Mouse (Mus musculus) C2C12 (cell line): Measurements from ENCODE around the gene Gng7. TPM values are rescaled to one million over a fixed set of nuclear protein-coding genes. Genes with fewer than 3 reads are reported as not detected.

Source experiments
- H3K27me3 ChIP-seq: one replicate; pipeline ENCODE4 v1.6.1; 2011; ENCODE audit not compliant: control insufficient read depth, insufficient read depth, insufficient read length
- H3K36me3 ChIP-seq: one replicate; pipeline ENCODE4 v1.6.1; 2011; ENCODE audit not compliant: control insufficient read depth, insufficient read depth
- H3K4me3 ChIP-seq: one replicate; pipeline ENCODE4 v1.5.1; 2011; ENCODE audit warnings: mild to moderate bottlenecking, control low read depth; ENCODE audit not compliant: poor library complexity, insufficient read depth, severe bottlenecking
- H3K79me2 ChIP-seq: one replicate; pipeline ENCODE4 v1.6.1; 2011; ENCODE audit not compliant: control insufficient read depth, insufficient read depth
- H3K79me3 ChIP-seq: one replicate; pipeline ENCODE4 v1.6.1; 2011; ENCODE audit warnings: low read depth, control low read depth
- H3ac ChIP-seq: one replicate; pipeline ENCODE3; 2011; ENCODE audit warnings: low read depth; ENCODE audit not compliant: control insufficient read depth, insufficient read length
- CEBPB ChIP-seq: IDR thresholded peaks from one replicate; pipeline ENCODE4 v1.6.1; 2011; ENCODE audit warnings: low read depth, mild to moderate bottlenecking, control low read depth, moderate library complexity
- CTCF ChIP-seq: IDR thresholded peaks from one replicate; pipeline ENCODE4 v1.5.1; 2011; ENCODE audit not compliant: control insufficient read depth, insufficient read depth, insufficient read length
- FOSL1 ChIP-seq: IDR thresholded peaks from one replicate; pipeline ENCODE4 v1.8.0; 2011; ENCODE audit warnings: mild to moderate bottlenecking, low read length; ENCODE audit not compliant: poor library complexity, insufficient read depth, severe bottlenecking
- MAX ChIP-seq: IDR thresholded peaks from one replicate; pipeline ENCODE4 v1.6.1; 2011; ENCODE audit warnings: mild to moderate bottlenecking, control low read depth
- MYOD1 ChIP-seq: IDR thresholded peaks from one replicate; pipeline ENCODE4 v1.6.1; 2011; ENCODE audit warnings: low read depth; ENCODE audit not compliant: control insufficient read depth, insufficient read length
- MYOG ChIP-seq: IDR thresholded peaks from one replicate; pipeline ENCODE4 v1.6.1; 2011; ENCODE audit not compliant: control insufficient read depth, insufficient read length; ENCODE audit errors: extremely low read depth
- USF1 ChIP-seq: IDR thresholded peaks from one replicate; pipeline ENCODE4 v1.6.1; 2011; ENCODE audit warnings: low read depth, mild to moderate bottlenecking, control low read depth, moderate library complexity
- polyA plus RNA-seq: library from polyadenylated mRNA; unstranded; fragments of >200 nt; fragmentation: generic; extraction: Trizol; gene quantifications from one replicate; pipeline ENCODE4 v1.2.1, GENCODE M21; 2012; ENCODE audit warnings: missing spikeins

Gng7 gene
- polyA plus RNA-seq, 1 experiment, result 0.25 TPM

DNA sequence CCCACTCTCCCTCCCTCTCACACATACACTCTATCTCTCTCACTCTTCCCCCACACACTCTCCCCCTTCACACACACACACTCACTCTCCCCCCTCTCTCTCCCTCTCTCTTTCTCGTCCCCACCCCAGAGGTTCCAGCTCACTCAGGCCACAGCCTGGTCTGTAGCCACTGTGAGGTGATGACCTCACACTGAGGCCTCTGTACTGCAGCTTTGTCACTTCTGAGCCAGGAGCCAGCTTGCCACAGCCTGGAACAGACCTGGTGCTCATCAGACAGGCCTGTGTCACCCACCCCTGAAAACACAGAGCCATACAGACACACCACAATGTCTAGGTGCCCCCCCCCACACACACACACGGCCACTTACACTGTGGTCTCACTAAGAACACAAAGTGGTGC lies 5.5 kb upstream of the Gng7 start:
- H3K36me3 ChIP-seq, result no peaks in the 10 kb centered on the region
- H3ac ChIP-seq, result no peak overlapping the region
- H3K79me2 ChIP-seq, result no peaks in the 10 kb centered on the region
- H3K27me3 ChIP-seq, result peaks cover 3% of the 10 kb centered on the region
- H3K4me3 ChIP-seq, result no peak overlapping the region
- H3K79me3 ChIP-seq, result no peaks in the 10 kb centered on the region
- TF ChIP-seq MYOD1 (no peak), CTCF (no peak), MAX (no peak), CEBPB (no peak), FOSL1 (no peak), USF1 (no peak), MYOG (no peak)

DNA sequence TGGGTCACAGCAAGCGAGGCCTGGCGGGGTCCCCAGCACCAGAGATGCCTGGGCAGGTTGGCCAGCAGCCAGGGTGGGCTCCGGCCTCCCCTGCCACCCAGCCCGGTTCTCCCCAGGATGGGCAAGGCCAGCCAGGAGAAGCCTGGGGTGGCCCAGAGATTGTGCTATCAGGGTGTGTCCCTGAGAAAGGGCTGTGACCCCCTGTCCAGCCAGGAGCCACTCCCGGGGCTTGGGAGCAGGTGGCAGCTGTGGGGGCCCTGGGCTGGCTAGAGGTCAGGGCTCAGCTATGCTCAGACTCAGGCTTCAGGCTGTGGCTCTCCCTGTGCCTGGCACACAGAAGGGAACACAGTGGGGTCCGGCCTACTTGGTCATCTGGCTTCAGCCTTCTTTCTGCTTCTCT lies 4.9 kb upstream of the Gng7 start:
- H3K36me3 ChIP-seq, result no peaks in the 10 kb centered on the region
- no peak overlapping the region for H3K4me3 ChIP-seq
- TF ChIP-seq CTCF, result no peak
- no peak for TF ChIP-seq CEBPB
- no peak for TF ChIP-seq FOSL1
- TF ChIP-seq USF1, result no peak
- no peak for TF ChIP-seq MYOG
- TF ChIP-seq MYOD1, result no peak
- no peak for TF ChIP-seq MAX
- no peak overlapping the region for H3ac ChIP-seq
- no peaks in the 10 kb centered on the region for H3K79me2 ChIP-seq
- peaks cover 3% of the 10 kb centered on the region for H3K27me3 ChIP-seq
- H3K79me3 ChIP-seq, result no peaks in the 10 kb centered on the region

DNA sequence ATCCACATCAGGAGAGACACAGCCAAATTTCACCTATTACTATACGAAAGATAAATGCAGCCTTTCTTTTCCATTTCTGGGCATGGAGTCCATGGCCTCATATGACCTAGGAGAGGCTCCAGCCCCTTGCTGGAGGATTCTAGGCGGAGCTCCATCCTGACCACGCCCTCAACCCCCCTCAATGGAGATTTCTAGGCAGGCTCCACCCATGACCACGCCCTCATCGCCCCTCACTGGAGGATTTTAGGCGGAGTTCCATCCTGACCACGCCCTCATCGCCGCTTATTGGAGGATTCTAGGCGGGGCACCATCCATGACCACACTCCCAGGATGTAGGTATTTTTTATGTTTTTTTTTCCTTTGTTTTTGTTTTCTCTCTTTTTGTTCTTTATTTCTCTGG lies 3.6 kb upstream of the Gng7 start:
- Histone ChIP-seq H3K79me3 (no peaks in the 10 kb centered on the region), H3K79me2 (no peaks in the 10 kb centered on the region), H3K36me3 (no peaks in the 10 kb centered on the region), H3K27me3 (peaks cover 12% of the 10 kb centered on the region), H3K4me3 (no peak overlapping the region), H3ac (no peak overlapping the region)
- TF ChIP-seq CTCF, result no peak
- no peak for TF ChIP-seq USF1
- no peak for TF ChIP-seq FOSL1
- TF ChIP-seq MYOD1, result no peak
- no peak for TF ChIP-seq MYOG
- TF ChIP-seq MAX, result no peak
- TF ChIP-seq CEBPB, result no peak

DNA sequence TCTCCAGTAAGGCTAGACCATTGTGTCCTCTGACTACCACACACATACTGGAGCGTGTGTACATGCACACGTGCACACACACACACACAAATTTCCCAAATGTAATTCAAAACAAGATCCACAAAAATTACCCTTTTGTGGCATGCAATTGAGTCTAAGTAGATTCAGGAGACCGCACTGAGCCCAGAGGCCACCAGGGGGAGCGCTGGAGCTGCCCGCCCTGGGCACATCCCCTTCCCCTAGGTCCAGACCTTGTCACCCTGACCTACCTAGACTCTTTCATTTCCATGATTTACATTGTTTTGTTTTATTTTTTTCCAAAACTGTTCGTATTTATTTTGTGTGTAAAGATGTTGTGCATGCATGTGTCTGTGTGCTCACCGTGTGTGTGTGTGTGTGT lies 1.9 kb upstream of the Gng7 start:
- no peaks in the 10 kb centered on the region for H3K36me3 ChIP-seq
- no peak for TF ChIP-seq FOSL1
- peak; percentile 79 for TF ChIP-seq CTCF
- no peak for TF ChIP-seq CEBPB
- no peaks in the 10 kb centered on the region for H3K79me3 ChIP-seq
- H3ac ChIP-seq, result no peak overlapping the region
- H3K27me3 ChIP-seq, result peaks cover 21% of the 10 kb centered on the region
- no peak overlapping the region for H3K4me3 ChIP-seq
- no peaks in the 10 kb centered on the region for H3K79me2 ChIP-seq

DNA sequence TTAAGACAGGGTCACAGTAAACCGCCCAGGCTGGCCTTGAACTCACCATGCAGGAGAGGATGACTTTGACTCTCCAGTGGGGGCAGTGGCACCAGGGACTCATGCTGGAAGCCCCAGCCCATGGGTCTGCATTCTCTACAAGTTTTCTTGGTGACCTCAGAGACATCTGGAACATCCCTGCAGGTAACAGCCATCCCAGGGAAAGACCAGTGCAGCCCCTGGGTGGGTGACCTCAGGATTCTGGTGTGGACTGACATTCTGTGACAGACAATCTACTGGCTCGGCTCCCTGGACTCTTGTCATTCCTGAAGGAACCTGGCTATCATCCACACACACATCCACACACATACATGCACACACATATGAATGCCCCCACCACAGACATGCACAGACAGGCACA lies 921 bp upstream of the Gng7 start:
- H3K27me3 ChIP-seq, result peaks cover 21% of the 10 kb centered on the region
- H3K79me3 ChIP-seq, result no peaks in the 10 kb centered on the region
- no peak overlapping the region for H3K4me3 ChIP-seq
- no peaks in the 10 kb centered on the region for H3K36me3 ChIP-seq
- TF ChIP-seq USF1, result no peak
- H3ac ChIP-seq, result no peak overlapping the region
- H3K79me2 ChIP-seq, result no peaks in the 10 kb centered on the region

DNA sequence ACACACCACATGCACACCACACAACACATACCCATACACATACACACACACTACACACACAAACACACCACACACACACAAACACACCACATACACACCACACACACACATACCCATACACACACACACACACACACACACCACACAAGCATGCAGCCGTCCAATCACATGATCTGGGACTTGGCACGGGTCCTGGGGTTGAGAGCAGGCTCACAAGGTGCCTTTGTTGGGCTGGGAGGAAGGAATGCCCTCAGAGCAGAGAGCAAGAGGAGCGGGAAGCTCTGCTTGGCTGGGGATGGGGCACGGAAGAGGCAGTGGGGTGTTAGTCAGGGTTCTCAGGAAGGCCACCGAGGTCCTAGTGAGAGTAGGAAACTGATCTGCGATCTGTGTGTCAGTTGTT lies 3.9 kb downstream of the Gng7 start:
- H3K79me2 ChIP-seq, result no peaks in the 10 kb centered on the region
- H3K36me3 ChIP-seq, result no peaks in the 10 kb centered on the region
- no peak for TF ChIP-seq CTCF
- TF ChIP-seq MAX, result no peak
- no peak for TF ChIP-seq USF1
- TF ChIP-seq FOSL1, result no peak
- no peak for TF ChIP-seq CEBPB
- no peak for TF ChIP-seq MYOD1
- TF ChIP-seq MYOG, result no peak

More for the DNA sequence above, 3.9 kb downstream of the Gng7 start:
- Histone ChIP-seq H3K27me3 (peaks cover 25% of the 10 kb centered on the region), H3ac (no peak overlapping the region), H3K79me3 (no peaks in the 10 kb centered on the region), H3K4me3 (no peak overlapping the region)
